Mouse (Mus musculus): ENCODE measurements around the gene Elmod2.

GRCm38 (mm10) chr8:83309836-83310235 lies 22.4 kb downstream of the Elmod2 start:
- TF ChIP-seq CTCF (IDR thresholded peaks at IDR 0.05; ENCODE audit: low read depth) (no peak), EP300 (IDR thresholded peaks at IDR 0.05; ENCODE audit: low read depth) (no peak)

All from heart, postnatal 0 days (tissue).